Mouse (Mus musculus) kidney, adult 11 months (tissue): ENCODE measurements around the gene Zc3h12c.

Experiments used
- DNase-seq: peaks from one replicate; pipeline ENCODE4 v3.0.0; 2022

Zc3h12c gene

DNA sequence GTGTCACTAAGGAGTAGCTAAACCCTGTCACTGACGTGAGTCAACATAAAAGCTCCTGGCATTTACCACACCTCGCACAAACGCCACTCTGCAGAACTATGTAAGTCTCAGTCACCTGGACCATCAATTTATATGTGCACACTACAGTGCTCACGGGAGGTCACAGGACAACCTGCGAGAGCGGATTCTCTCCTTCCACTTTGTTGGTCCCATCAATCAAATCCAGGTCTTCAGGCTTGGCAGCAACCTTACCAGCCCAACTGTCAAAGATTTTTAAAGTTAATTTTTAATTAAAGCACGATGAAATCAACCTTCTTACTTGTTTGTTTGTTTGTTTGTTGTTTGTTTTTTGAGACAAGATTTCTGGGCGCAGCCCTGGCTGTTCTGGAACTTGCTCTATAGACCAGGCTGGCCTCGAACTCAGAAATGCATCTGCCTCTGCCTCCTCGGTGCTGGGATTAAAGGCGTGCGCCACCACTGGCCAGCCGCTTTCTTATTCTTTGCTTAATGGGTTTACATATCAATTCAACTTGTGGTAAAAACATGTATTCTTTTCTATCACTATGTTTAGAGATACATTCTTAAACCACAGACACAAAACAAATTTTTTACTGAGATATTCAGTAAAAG, 3.2 kb downstream of the Zc3h12c start:
- peak; percentile 34 for DNase-seq

DNA sequence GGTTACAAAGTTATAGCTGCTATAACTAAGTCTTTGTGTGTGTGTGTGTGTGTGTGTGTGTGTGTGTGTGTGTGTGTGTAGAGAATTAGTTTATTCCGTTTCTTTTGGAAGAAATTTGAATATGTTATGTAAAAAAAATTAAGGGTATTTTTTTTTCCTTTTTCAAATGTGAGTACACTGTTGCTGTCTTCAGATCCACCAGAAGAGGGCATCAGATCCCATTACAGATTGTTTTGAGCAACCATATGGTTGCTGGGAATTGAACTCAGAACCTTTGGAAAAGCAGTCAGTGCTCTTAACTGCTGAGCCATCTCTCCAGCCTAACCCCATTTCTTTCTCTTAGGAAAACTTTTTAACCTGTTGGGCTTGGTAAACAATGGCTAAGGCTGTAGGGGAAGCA, 7.9 kb downstream of the Zc3h12c start:
- DNase-seq: no peak

DNA sequence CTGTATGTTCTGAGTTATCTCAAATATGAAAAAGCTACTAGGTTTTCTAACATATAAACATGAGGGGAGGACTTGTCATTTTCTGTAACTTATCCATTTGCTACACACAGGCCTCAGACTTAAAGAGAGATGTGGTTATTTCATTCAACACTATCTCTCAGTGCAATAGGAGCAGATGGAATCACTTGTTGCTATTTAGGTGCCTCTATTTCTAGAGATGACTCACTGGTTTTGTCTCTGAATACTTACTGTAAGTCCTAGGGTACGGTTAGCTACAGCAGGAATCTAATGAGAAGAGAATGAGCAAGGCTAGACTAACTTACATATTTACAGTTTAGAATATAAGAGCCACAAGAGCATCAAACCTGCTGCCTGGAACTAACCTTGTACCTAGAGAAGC, 9.8 kb downstream of the Zc3h12c start:
- no peak for DNase-seq

DNA sequence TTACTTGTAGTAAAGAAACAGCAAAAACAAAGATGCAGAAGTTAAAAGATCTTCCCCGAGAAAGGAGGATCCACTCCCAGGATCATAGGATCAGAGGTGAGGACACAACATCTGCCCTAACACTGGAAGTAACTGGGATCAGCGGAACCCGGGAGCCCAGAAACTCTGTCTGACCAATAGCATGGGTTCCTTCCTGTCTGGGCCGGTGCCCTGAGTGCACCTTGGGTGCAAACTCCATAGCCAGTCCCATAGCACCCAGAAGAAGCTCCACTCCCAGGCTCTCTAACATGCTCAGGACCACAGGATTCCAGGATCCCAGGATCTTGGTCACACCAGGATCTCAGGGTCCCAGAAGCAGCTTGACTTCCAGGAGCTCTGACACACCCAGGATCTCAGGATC, 13.0 kb downstream of the Zc3h12c start:
- DNase-seq: no peak

DNA sequence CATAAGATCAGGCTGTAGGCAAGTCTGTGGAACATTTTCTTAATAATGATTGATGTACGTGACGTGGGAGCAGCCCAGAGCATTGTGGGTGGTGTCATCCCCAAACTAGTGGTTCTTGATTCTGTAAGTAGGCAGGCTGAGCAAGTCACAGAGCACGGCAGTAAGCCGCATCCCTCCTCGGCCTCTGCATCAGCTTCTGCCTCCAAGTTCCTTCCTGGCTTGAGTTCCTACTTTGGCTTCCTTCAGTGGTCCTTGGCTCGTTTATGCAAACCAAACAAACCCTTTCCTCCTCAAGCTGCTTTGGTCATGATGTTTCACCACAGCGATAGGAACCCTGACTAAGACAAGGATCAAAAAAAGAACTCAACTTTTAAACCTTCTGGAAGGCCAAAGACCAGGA, 14.1 kb downstream of the Zc3h12c start:
- no peak for DNase-seq

DNA sequence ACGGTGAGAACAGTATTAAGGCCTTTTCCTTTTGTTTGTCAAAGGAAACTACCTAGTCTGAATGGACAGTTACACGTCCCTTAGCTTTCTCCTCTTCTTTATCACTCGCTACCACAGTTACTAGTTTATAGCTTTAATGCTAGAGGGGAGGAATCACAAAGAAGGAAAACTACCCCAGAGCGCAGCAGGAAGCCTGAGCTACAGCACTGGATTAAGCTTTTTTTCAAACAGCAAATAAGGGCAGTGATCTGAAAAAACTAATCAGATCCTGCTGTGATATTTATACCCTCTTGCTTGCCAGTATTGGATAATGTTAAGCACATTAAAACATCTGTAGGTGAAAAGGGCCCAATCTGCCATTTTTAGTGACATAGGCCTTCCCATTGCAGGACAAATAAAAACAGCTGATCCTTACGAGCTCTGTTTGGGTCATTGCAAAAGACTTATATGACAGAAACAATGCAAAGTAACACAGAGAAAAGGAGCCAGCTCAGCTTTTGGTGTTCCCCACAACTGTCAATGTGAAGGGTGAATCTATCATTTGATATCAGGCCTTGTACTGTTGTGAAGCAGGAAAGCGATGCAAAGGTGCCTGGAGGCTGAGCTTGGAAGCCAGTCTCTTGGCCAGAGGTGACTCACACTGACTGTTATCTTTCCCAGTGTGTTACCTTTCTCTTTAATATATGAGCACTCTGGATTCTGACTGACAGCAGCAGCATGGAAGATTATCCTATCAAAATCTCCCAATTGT, 16.1 kb downstream of the Zc3h12c start:
- DNase-seq: no peak

DNA sequence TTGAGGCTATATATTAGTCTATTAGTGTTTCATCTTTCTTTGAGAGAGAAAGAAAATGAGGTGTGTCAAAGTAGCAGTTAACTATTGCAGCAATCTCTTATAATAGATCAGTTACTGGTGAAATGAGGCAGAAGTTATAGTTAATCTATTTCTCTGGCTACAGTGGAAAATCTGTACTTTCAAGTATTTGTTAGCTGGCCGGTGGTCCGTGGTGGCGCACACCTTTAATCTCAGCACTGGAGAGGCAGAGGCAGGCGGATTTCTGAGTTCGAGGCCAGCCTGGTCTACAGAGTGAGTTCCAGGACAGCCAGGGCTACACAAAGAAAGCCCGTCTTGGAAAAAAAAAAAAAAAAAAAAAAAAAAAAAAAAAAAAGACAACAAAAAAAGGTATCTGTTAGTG, 18.6 kb downstream of the Zc3h12c start:
- no peak for DNase-seq

DNA sequence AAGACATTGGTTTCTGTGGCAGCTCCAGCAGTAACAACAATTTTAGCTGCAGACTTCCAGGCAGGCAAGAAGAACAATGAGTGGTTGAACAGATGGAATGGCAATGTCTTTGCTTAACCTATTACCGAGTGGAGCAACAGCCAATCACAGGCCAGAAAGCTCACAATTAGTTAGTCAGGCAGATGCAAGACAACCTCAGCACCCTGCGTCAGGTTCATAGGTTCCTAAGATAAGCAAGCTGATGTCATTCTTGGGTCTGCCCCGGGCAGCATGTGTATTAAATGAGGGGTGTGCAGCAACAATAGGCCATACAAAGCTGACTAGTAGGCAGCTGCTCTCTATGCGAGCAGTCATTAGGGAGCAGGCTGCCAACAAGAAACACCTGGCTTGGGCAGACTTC, 19.1 kb downstream of the Zc3h12c start:
- no peak for DNase-seq

DNA sequence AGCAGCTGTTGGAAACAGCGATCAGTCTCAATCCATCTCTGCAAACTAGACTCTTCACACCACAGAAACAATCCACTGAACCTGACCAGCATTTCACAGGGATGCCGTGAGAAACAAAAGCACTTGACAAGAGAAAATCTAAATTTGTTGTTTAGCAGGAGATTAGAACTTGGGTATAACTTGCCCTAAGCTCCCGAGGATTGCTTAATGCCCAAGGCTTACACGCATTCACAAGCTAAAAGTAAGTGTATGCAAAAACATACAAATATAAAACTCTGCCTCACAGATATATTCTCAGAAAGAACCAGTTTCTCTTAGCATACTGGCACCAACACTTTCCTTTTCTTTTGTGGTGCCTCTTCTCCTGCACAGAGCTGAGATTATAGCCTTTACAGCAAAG, 19.5 kb downstream of the Zc3h12c start:
- DNase-seq: no peak

DNA sequence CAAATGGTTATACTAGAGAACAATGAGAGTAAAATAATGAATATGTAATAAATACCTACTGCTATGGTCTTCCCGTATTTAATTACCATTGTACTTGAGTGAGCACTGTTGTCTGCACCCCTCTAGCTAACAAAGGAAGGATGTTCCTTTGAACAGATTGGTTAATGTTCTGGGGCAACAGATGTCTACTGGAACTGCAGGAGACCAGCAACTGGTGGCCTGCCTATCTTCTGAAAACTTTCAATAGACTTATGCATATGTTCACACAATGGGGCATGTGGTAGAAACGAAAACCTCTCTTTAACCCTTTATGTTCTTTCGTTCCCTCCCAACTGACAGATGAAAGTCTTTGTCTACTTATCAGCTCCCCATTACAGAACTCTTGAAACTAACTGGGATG, 20.1 kb downstream of the Zc3h12c start:
- DNase-seq: no peak

DNA sequence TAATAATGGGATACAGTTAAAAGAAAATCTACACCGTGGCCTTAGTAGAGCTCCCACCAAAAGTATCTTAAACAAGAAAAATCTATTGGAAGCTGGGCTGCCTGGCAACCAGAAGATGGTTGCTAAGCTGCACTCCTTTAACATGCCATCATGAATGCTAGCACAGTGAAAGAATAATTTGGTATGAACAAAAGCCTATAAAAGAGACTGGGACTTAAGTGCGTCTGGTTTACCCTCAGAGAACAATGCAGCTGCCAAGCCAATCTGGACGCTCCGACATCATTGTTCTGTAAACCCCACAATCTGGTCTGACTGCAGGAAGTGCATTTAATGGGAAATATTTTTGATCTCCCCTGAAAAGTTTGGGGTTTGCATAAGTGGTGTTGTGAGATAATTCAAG, 22.1 kb downstream of the Zc3h12c start:
- DNase-seq: no peak

DNA sequence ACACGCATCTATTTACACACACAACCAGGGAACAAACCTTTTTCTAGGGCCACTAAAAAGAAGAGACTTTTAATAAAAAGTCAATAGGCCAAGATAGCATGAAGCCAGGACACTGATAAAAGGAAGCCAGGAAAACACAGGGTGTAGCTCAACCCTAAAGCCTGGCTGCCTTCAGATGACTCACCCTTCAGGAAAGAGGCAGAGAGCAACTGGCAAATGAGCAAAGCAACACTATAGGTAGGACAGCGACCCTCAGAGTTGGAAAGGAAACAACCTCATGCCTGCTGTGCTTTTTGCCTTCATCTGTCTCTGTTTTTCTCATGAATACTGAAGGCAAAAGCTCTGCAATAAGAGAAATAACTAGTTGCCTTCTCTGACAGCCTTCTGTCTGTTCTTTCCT, 35.6 kb downstream of the Zc3h12c start:
- DNase-seq: no peak

DNA sequence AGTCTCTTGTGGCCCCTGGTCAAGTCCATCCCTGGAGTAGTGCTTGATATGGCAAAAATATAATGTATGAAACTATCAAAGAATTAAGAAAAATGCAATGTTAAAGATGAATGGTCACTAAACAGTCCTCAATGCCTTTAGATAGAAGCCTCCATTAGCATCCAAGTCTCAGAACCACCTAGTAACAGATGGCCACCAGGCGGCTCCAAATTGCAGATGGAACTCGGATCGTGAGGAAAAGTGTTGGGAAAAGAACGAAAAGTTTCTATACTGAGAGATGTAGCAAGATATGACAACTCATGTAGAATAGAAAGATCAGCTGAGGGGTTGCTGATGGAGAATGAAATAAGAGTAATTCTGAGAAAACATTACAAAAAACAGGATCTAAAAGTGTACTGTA, 38.0 kb downstream of the Zc3h12c start:
- no peak for DNase-seq

DNA sequence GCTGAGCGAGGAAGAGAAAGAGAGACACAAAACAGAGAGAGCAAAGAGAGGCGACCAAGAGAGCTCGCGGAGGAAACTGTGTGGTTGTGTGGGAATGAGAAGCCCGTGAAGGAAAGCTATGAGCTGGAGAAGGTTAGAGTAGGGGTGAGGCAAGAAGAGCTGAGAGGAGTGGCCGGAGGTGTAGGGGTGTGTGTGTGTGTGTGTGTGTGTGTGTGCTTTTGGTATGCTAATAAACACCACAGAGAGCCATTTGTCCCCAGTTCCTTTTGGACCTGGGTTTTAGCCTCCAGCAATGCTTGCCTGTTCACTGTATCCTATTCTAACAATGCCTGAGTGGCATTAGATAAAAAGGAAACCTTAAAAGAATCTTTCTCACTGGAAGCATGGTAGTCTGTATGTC, 43.1 kb downstream of the Zc3h12c start:
- no peak for DNase-seq

DNA sequence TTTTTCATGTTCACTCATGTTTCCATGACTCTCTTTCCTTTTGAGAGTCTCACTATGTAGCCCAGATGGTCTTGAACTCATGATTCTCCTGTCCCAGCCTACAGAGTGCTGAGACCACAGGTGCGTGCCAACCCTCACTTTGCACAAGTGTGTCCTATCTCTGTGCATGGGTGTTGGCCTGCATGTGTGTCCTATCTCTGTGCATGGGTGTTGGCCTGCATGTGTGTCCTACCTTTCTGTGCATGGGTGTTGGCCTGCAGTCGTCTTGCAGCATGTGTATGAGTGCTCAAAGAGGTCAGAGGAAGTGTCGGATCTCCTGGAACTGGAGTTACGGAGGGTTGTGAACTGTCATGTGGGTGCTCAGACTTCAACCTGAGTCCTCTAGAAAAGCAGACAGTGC, 49.2 kb downstream of the Zc3h12c start:
- DNase-seq: no peak

DNA sequence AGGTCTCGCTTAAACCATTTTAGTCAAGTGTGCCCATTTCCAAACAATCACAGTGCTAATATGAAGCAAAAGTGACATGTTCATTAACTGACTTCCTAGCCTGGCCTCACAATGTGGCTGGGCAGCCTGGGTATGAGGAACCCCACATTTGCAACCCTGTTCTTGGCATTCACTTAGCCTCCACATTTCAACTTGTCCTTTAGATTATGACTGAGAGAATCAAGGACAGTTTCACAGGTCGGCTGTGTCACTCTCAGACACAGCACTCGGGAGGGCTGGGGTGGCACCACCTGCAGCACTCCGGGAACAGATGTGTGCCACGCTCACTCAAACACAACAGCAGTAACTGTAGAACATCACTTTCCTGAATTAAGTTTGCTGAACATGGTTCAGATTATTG, 55.3 kb downstream of the Zc3h12c start:
- no peak for DNase-seq

DNA sequence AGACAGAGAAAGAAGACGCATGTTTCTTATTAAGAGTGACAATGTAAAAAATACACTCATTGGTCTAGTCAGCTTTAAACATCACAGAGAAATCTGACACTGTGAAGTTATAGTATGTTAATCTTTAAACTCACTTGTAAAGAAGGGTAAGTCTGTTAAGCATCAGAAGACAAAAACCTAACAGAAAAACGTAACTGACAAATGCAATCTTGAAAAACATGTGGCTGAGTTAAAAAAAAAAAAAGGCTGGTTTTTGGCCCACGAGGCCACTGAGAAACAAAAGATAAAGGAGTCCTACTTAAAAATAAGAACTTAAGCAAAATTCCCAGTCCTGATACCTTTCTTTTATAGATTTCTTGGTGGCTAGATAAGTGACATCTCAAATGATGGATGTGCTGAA, 57.6 kb downstream of the Zc3h12c start:
- DNase-seq: no peak

DNA sequence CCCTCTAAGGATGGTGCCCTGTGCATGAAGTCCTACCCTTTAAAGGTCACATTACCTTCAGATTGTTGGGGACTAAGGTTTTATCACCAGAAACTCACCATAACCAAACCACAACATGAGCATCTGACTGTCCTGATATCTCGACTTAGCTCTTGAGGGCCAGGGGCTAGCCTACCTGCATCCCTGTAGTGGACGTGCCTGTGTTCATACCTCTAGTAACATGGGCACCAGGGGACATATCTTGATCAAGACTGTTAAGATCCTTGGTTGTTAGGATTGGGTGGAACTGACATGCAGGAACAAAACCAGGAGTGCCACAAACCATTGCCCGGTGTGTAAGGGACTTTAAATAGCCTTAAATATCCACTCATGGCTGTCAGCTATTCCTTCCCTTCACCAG, 61.2 kb downstream of the Zc3h12c start:
- DNase-seq: no peak

DNA sequence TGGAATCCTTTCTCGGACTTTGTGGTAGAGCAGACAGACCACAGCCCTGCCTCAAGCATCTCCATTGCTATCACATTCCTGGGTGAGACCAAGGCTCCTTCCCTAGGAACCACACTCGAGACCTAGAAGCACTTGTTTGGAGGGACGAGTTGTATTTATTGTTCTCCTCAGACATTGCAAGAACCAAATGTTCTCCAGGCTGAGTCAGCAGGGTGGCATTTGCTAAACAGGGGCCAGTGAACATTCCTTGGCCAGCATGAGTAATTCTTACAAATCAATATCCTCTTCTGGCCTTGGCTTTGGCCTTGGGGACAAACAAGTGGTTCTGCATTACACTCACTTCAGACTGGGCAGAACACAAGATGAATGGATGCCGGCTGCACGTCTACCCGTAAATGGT, 62.9 kb downstream of the Zc3h12c start:
- no peak for DNase-seq

DNA sequence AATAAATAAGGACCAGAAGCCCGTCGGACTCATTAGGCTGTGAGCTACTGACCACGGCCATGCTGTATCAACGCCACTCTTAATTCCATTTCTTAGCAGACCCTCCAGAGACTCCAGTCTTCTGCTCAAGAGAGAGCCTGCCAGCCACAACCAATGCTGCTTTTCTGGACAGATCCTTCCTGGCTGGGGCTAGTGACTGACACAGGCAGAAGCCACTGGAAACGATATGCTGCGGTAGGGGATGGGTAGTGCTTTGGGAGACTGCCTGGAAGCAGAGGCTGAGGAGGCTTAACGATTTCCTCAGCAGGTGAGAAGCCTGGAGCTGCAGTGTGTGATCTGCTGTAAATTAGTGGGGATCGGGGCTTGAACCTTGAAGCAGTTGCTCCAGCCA, 64.2 kb downstream of the Zc3h12c start:
- no peak for DNase-seq

DNA sequence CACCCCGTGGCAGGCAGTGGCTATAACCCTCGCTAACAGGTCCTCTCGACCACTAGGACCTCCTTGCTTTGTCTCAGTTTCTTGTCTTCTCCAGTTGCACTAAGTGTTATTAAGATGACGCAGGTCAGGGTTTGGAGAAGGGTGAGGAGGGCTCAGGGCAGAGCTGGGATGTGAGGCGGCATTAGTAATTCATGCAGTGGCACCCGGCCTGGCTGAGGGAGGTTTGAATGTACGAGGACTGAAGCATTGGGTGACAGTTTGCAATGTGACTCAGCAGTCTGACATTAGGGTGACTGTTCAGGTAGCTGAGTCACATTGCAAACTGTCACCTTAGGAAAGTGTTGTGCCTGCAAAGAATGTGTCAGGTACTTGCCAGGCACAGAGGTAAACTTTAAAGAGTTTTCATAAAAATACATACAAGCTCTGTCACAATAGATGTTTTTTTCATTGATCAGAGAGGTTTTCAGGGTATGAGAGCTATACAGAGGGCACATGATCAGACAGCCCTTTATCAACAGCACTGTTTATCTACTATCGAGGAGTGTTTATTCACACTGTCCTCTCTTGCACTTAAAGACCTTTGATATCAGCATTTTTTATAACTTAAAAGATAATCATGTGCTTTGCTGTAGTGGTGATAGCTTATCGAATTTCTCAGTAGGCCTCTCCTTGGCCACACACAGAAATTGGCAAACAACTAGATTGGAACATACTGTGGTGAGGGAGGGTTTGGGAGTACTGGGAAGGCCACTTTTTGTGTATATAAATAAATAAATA, 64.7 kb downstream of the Zc3h12c start:
- no peak for DNase-seq

DNA sequence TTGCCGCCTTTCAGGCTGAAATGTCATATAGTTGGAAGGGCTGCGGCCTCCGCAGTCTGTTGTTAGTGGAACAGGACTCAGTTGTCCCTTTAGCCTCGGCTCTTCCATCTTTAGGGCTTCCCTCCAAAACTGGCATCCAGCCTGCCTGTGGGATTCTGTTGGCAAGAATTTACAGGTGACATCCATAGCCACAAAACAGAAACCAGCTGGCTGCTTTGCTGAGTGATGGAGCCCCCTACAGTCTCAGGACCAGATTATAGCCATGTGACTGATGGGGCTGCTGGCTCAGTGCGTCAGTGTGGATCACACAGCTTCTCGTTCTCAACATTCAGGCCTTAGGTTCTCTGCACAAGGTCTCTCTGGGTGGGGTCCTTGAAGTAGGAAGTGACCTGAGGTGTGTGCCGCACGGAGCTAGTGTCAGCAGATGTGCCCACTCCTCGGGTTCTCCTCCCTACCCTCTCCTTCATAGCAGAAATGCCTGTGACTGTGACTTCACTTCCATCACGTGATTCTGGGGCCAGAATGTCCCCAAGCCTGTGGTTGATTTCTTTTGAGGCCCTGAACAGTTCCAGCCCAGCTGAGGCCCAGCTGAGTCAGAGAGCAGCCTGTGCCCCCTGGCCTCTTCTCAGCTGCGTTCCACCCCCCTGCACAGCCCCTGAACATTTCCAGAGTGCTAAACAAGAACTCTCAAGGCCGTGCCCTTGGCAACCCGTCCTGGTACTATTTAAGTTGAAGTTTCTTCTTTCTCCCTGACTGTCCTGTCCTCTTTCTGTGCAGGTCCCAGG, 66.1 kb downstream of the Zc3h12c start:
- DNase-seq: no peak

DNA sequence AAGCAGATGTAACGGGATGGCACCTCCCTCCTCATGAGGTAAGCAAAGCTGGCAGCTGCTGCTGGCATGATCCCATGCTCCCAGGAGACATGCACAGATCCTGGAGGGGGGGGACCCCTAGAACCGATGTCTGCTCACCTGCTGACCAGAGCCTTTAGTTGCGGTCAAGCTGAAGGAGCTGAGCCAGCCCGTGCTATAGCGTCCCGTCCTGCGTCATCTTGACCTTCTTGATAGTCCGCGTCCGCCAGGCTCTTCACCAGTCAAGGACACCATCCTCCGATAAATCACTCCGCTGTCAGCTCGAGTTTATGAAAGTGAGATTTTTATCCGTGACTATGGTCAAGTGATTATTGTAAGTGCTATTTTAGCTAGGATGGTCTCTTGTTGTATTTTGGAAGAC, 67.9 kb downstream of the Zc3h12c start:
- no peak for DNase-seq

DNA sequence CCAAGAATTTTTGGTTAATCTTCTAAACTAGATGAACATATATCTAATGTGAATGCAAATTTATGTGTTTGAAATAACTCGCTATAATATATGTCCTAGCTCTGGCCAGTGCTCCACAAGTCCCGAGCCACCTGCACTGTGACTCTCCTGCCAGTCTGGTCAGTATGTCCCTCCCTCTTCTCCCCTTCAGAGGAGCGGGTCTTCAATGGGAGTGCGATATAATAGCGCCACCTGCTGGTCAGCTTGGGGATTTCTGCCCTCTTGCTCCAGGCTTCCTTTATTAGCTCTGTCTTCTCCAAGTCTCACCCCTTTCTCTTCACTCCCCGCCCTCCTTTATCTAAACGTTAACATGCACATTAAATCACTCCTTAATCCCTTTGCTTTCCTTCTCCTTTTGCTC, 69.8 kb downstream of the Zc3h12c start:
- DNase-seq: peak; percentile 76
